Mouse (Mus musculus) spleen, postnatal 14 days (tissue): ENCODE measurements around the gene Hsd17b7.

Experiments
- DNase-seq, 2 experiments: peaks; one replicate each; pipeline ENCODE4 v3.0.0; 2021 to 2022; ENCODE audit warnings: low spot score in 2 of 2

Hsd17b7 gene

DNA sequence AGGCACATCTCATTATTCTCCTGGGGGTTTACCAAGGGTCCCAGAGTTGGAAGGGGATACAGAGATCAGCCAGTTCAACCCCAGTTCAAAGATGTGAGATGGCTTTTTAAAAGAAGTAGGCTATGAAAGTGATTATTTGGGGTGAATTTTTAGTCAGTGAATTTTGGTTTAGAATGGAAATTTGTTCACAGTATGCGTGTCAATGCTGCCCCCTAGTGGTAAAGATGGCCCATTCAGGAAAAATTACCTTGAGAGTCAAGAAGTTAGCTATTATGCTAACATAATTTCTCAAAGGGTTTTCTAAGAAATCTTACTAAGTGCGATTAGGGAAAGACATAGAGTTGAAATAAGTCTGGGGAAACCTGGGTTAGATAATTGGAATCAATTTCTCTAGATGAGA lies 29.7 kb downstream of the Hsd17b7 start:
- DNase-seq = peak in 1 of 2 experiments; percentile 30

GRCm38 (mm10) chr1:169934005-169934725 lies 34.9 kb downstream of the Hsd17b7 start:
- DNase-seq = peak in 1 of 2 experiments; percentile 15

DNA sequence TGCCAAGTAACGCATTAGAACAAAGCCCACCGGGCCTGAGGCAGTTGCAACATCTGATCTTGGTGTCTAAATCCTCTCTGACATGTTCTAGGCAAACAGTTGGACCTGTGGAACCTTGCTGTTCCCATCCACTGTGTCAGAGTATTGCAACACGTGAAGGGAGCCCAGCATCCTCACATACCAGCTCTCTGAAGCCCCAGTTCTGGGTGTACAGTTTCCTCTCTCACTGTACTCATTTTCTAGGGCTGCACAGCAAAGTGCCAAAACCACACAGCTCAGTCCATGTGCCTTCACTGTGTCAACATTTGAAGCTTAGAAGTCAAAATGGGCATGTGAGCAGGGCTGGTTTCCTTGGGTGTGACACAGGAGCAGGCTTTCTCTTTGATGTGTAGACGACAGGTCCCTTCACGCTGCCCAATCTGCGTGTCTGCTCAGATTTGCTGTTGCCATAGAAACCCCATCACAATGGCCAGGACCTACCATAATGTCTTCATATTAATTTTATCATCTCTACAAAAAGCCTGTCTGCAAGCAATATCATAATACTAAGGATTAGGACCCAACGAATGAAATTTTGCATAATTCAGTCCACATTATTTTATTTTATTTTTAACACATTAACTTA lies 36.8 kb downstream of the Hsd17b7 start:
- DNase-seq = no peak

- no peak for DNase-seq
These were observed 37.3 kb downstream of the Hsd17b7 start for GRCm38 (mm10) chr1:169931698-169932097.

GRCm38 (mm10) chr1:169928454-169928971 lies 40.5 kb downstream of the Hsd17b7 start, which contains the start of gene Ccdc190:
Gene Ccdc190, plus strand, starts transcription at chr1:169928648.
- no peak for DNase-seq

- DNase-seq = no peak
These were observed 41.2 kb downstream of the Hsd17b7 start for GRCm38 (mm10) chr1:169927753-169928369.

GRCm38 (mm10) chr1:169924567-169924966 lies 44.5 kb downstream of the Hsd17b7 start:
- DNase-seq = no peak

GRCm38 (mm10) chr1:169921710-169922211 lies 47.3 kb downstream of the Hsd17b7 start:
- DNase-seq = no peak

GRCm38 (mm10) chr1:169919211-169919610 lies 49.8 kb downstream of the Hsd17b7 start:
- DNase-seq = peak in 1 of 2 experiments; percentile 14

DNA sequence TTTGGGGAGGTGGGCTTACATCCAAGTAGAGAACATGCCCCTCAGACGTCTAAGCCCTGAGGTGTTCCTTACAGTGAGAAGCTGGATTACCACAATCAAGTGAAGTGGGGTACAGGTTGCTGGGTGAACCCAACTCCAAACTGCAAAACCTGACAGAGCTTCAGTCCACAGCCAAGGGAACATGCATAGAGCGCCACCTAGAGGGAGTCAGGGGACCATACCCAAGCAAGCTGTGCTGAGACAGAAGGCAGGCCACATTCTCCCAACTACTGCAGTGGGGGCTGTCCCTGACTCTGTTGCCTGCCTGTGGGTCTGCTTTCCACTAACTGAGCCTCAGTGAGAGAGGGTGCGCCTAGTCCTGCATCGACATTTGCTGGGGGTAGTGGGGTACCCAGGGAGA lies 51.0 kb downstream of the Hsd17b7 start:
- DNase-seq = no peak

GRCm38 (mm10) chr1:169917115-169917796 lies 51.8 kb downstream of the Hsd17b7 start:
- DNase-seq = no peak

DNA sequence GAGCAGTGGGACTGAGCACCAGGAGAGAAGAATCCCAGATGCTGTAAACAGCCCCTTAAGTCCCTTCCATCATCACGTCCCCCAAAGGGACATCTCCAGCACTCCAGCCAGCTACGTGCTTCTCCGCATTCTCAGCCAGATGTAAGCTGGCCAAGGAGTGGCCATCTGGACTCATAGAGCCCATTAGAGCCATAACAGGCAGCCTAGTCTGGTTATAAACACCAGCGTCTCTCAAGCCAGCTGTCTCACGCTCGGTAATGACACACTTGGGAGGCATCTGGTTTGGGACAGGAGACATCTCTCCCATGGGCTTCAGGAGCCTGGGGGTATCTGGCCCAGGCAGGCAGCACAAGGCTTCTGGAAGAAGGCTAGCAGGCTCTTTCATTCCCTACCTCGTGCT lies 52.4 kb downstream of the Hsd17b7 start:
- no peak for DNase-seq

GRCm38 (mm10) chr1:169911526-169911925 lies 57.5 kb downstream of the Hsd17b7 start:
- DNase-seq = no peak

- no peak for DNase-seq
These were observed 58.3 kb downstream of the Hsd17b7 start for GRCm38 (mm10) chr1:169910751-169911150.

GRCm38 (mm10) chr1:169909659-169910058 lies 59.4 kb downstream of the Hsd17b7 start:
- DNase-seq = no peak

- DNase-seq = no peak
These were observed 59.9 kb downstream of the Hsd17b7 start for GRCm38 (mm10) chr1:169909163-169909562.

DNA sequence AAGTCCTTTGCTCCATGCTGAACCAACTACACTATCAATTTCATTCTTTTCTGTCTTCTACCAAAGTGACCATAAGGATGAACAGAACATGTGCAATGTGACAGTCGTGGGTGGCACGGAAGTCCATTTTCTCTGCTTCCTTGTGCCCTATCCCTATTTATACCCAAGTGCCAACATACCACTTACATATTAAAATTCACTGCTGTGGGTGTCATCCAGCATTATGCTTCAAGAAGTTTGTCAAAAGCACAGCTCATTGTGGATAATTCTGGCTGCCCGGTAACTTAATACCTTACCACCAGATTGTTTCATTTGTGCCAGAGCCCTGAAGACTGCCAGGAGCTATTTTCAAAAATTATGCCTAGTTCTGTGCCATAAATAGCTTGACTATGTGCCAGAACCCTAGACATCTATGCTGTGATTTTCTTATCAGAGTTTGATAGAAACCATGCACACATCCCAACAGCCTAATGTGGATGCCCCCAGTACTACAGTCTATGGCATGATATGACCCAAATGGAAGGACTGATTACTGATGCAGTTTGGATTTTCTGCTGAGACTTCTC lies 68.2 kb downstream of the Hsd17b7 start:
- no peak for DNase-seq
